35 mouse cellular contexts compared by ENCODE assay signal in genomic region chr3:152694950-152695349, GRCm38 (mm10). TPM values are rescaled to one million over a fixed set of nuclear protein-coding genes. Genes with fewer than 3 reads are reported as not detected.
"Had no signal": no experiment of that assay in that cellular context is flagged by ENCODE, and none has a peak within 500 bp of the region (broad histone marks: within the 10 kb centered on the region; RNA-seq: fewer than 3 reads in every experiment).

No protein-coding gene starts in this region.

- H3K27ac ChIP-seq: heart, embryonic 10.5 days; heart, embryonic 13.5 days; heart, embryonic 15.5 days; hindbrain, embryonic 10.5 days; hindbrain, embryonic 12.5 days; hindbrain, embryonic 13.5 days; hindbrain, embryonic 14.5 days; hindbrain, embryonic 15.5 days; hindbrain, postnatal 0 days; intestine, embryonic 15.5 days; kidney, embryonic 15.5 days; kidney, postnatal 0 days; layer of hippocampus, adult 2 months; left cerebral cortex, adult 2 months had no signal

- H3K4me2 ChIP-seq: heart, embryonic 11.5 days; heart, embryonic 12.5 days; heart, embryonic 13.5 days; heart, embryonic 15.5 days; hindbrain, embryonic 12.5 days; hindbrain, embryonic 13.5 days; hindbrain, embryonic 14.5 days; hindbrain, embryonic 15.5 days; intestine, embryonic 15.5 days; kidney, embryonic 15.5 days had no signal

- H3K36me3 ChIP-seq: heart, embryonic 10.5 days; heart, embryonic 12.5 days; heart, embryonic 13.5 days; heart, embryonic 15.5 days; hindbrain, embryonic 10.5 days; hindbrain, embryonic 12.5 days; hindbrain, embryonic 13.5 days; hindbrain, embryonic 15.5 days; intestine, embryonic 15.5 days; kidney, embryonic 15.5 days had no signal

- H3K9me3 ChIP-seq: heart, embryonic 10.5 days; heart, embryonic 12.5 days; heart, embryonic 13.5 days; heart, embryonic 15.5 days; hindbrain, embryonic 10.5 days; hindbrain, embryonic 12.5 days; hindbrain, embryonic 13.5 days; hindbrain, embryonic 15.5 days; intestine, embryonic 15.5 days; kidney, embryonic 15.5 days had no signal

- H3K9ac ChIP-seq: heart, embryonic 12.5 days; heart, embryonic 13.5 days; heart, embryonic 15.5 days; hindbrain, embryonic 12.5 days; hindbrain, embryonic 13.5 days; hindbrain, embryonic 14.5 days; hindbrain, embryonic 15.5 days; intestine, embryonic 15.5 days; kidney, embryonic 15.5 days had no signal

- H3K4me1 ChIP-seq: heart, embryonic 12.5 days; heart, embryonic 13.5 days; heart, embryonic 15.5 days; hindbrain, embryonic 10.5 days; hindbrain, embryonic 12.5 days; hindbrain, embryonic 13.5 days; hindbrain, embryonic 15.5 days; intestine, embryonic 15.5 days; kidney, embryonic 15.5 days had no signal

- DNase-seq: heart, postnatal 10 days; heart, postnatal 14 days; heart, postnatal 36 days; heart, postnatal 4 days; kidney, adult 11 months; kidney, adult 18-20 months; kidney, adult 2 months; kidney, adult 8-10 months; kidney, adult 9 months; kidney, postnatal 10 days; kidney, postnatal 14 days; kidney, postnatal 25 days; kidney, postnatal 36 days; kidney, postnatal 4 days; layer of hippocampus, adult 9-11 months; layer of hippocampus, postnatal 36 days had no signal

- H3K4me3 ChIP-seq: heart, embryonic 10.5 days; heart, embryonic 12.5 days; heart, embryonic 13.5 days; heart, embryonic 15.5 days; hindbrain, embryonic 10.5 days; hindbrain, embryonic 12.5 days; hindbrain, embryonic 13.5 days; hindbrain, embryonic 15.5 days; intestine, embryonic 15.5 days; kidney, embryonic 15.5 days; layer of hippocampus, adult 2 months; left cerebral cortex, adult 2 months had no signal

- H3K27me3 ChIP-seq: heart, embryonic 12.5 days; heart, embryonic 13.5 days; heart, embryonic 15.5 days; hindbrain, embryonic 12.5 days; hindbrain, embryonic 13.5 days; hindbrain, embryonic 15.5 days; intestine, embryonic 15.5 days; kidney, embryonic 15.5 days had no signal

RNA-seq across cellular contexts. Expression of gene Ak5, which starts 26.8 kb away (rescaled TPM):
- total RNA-seq: heart, postnatal 25 days; hematopoietic stem cell, adult 5-6 weeks had no signal
- polyA plus RNA-seq: large intestine, adult 2 months had no signal
